Mouse (Mus musculus) lung, embryonic 14.5 days (tissue): ENCODE data around the gene Dcbld1. TPM values are rescaled to one million over a fixed set of nuclear protein-coding genes. Genes with fewer than 3 reads are reported as not detected.
A peak's percentile ranks its signal among the peaks of the same experiment; 100 is the strongest.

Source experiments
- ATAC-seq: fragments of 200-750 bp; cut with Nextera tagmentation; 2 replicates; pipeline ENCODE4 v1.8.0; 2017; ENCODE audit warnings: mild to moderate bottlenecking, moderate TSS enrichment, moderate library complexity; ENCODE audit not compliant: insufficient read depth
- DNase-seq: peaks from one replicate; pipeline ENCODE4 v3.0.0-alpha.2; 2015
- H3K27ac ChIP-seq: fragments of 300-500 bp; sonication (generic); 2 replicates; pipeline ENCODE4 v1.5.1; 2014; ENCODE audit warnings: low read depth, mild to moderate bottlenecking, moderate library complexity
- H3K27me3 ChIP-seq: fragments of 300-500 bp; sonication (generic); 2 replicates; pipeline ENCODE4 v1.6.1; 2014; ENCODE audit warnings: low read length, control low read depth; ENCODE audit not compliant: insufficient read depth
- H3K36me3 ChIP-seq: fragments of 300-500 bp; sonication (generic); 2 replicates; pipeline ENCODE4 v1.6.1; 2014; ENCODE audit warnings: control low read depth; ENCODE audit not compliant: insufficient read depth
- H3K4me1 ChIP-seq: fragments of 300-500 bp; sonication (generic); 2 replicates; pipeline ENCODE4 v1.6.1; 2014; ENCODE audit warnings: antibody characterized with exemption, control low read depth; ENCODE audit not compliant: insufficient read depth
- H3K4me2 ChIP-seq: fragments of 300-500 bp; sonication (generic); 2 replicates; pipeline ENCODE4 v1.6.1; 2014; ENCODE audit warnings: mild to moderate bottlenecking
- H3K4me3 ChIP-seq: fragments of 300-500 bp; sonication (generic); 2 replicates; pipeline ENCODE4 v1.5.1; 2014; ENCODE audit warnings: low read depth, low read length
- H3K9ac ChIP-seq: fragments of 300-500 bp; sonication (generic); 2 replicates; pipeline ENCODE4 v1.6.1; 2014
- H3K9me3 ChIP-seq: fragments of 300-500 bp; sonication (generic); 2 replicates; pipeline ENCODE4 v1.6.1; 2016; ENCODE audit warnings: low read depth, low read length, control low read depth
- CTCF ChIP-seq: IDR thresholded peaks from 2 replicates; pipeline ENCODE4 v1.5.1; 2016; ENCODE audit warnings: antibody characterized with exemption, low read depth
- WGBS: fragments of 180-500 bp; shearing (Covaris S2); extraction: QIAGEN DNeasy Blood & Tissue Kit; methylation state at CpG from one replicate; pipeline ENCODE4 v1.1.7; 2014; 5-methylcytosine and 5-hydroxymethylcytosine counted together
- polyA plus RNA-seq: library from polyadenylated mRNA; unstranded; fragments of >200 nt; fragmentation: Nextera tagmentation; extraction: Ambion mirVana; gene quantifications from 2 replicates; pipeline ENCODE4 v1.2.1, GENCODE M21; 2014

Dcbld1 gene
- 23.4 and 24.5 TPM in 2 replicates for polyA plus RNA-seq

DNA sequence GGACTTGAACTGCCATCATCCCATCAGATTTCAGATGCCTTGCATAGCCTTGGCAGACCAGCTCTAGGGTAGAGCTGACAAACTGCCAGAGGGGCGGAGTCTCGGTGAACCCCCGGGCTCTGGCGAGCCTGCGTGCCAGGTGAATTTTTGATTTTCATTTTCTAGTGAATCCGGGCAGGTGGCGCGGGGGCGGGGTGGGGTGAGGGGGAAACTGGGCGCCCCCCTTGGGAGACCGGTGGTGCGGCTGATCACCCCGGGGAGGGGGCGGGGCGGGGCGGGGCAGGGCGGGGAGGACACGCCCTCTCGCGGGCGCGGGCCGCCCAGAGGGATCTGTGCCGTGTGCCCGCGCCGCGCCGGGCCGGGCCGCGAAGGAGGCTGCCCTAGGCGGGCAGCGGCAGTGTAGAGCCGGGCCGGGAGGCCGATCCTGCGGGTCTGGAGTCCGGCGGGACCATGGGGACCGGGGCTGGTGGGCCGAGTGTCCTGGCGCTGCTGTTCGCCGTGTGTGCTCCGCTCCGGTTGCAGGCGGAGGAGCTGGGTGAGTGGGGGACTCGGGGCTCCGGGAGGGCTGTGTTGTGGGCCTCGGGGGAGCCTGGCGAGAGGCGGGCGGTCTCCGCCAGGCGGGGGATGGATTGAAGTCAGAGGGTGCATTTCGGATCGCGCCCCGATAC lies at the start of gene Dcbld1:
Gene Dcbld1 (plus strand): TSS at position 319 of the 668 bp plus-strand sequence.
- H3K27ac ChIP-seq, result peak within 1 kb of the TSS; percentile 83
- peak within 1 kb of the TSS; percentile 78 for H3K4me3 ChIP-seq
- H3K27me3 ChIP-seq, result no peaks in the 10 kb centered on the region
- WGBS, result under 1% methylated on average over 57 of the region's 60 CpGs
- H3K9ac ChIP-seq, result peak within 1 kb of the TSS; percentile 88
- peak within 1 kb of the TSS; percentile 81 for H3K4me2 ChIP-seq
- H3K9me3 ChIP-seq, result no peaks in the 10 kb centered on the region
- DNase-seq, result peak; percentile 85
- peak; percentile 97 for ATAC-seq
- H3K4me1 ChIP-seq, result 0 out of 2 replicates have a peak, but pooled peaks cover 6% of the 10 kb centered on the region
- no peaks in the 10 kb centered on the region for H3K36me3 ChIP-seq
- TF ChIP-seq CTCF, result no peak

- H3K27me3 ChIP-seq, result no peaks in the 10 kb centered on the region
- no peak for DNase-seq
- H3K4me1 ChIP-seq, result no peaks in the 10 kb centered on the region
- no peak overlapping the region for H3K27ac ChIP-seq
- no peak for ATAC-seq
- H3K36me3 ChIP-seq, result no peaks in the 10 kb centered on the region
- H3K9me3 ChIP-seq, result no peaks in the 10 kb centered on the region
- H3K4me3 ChIP-seq, result no peak overlapping the region
- no peak overlapping the region for H3K4me2 ChIP-seq
- H3K9ac ChIP-seq, result no peak overlapping the region
- no peak for TF ChIP-seq CTCF
- WGBS, result 77% methylated on average over 4 of the region's 4 CpGs
These were observed 47.5 kb upstream of the Dcbld1 start for GRCm38 (mm10) chr10:52185900-52186299.

- Histone ChIP-seq H3K27me3 (no peaks in the 10 kb centered on the region), H3K36me3 (no peaks in the 10 kb centered on the region), H3K9ac (no peak within 1 kb of the TSS), H3K4me2 (no peak within 1 kb of the TSS), H3K4me1 (no peaks in the 10 kb centered on the region), H3K4me3 (no peak within 1 kb of the TSS), H3K27ac (no peak within 1 kb of the TSS), H3K9me3 (no peaks in the 10 kb centered on the region)
- ATAC-seq (no peak), DNase-seq (no peak)
- WGBS, result 60% methylated on average over 7 of the region's 7 CpGs
- TF ChIP-seq CTCF, result no peak
These were observed 38.2 kb upstream of the Dcbld1 start, which contains the start of gene Ros1 for GRCm38 (mm10) chr10:52194957-52195852. Gene Ros1 (minus strand): TSS chr10:52195244.

DNA sequence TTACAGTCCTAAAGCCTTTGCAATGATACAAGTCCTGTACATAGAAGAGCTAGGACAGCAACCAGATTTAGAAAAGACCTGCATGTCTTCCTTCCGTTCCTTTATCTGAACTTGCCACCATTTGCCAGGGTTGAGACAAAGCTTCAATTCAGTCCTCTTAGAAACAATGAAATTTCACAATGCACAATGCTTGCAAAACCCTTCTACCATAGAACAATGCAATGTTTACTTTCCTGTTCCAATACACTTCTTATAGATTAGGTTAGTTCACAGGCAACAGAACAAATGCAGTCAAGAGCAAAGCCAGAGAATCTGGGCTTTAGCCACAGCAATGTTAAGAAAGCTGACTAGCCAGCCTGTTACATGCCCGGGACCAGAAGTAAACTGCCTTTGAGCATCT lies 29.4 kb upstream of the Dcbld1 start:
- Histone ChIP-seq H3K9ac (no peak overlapping the region), H3K27me3 (no peaks in the 10 kb centered on the region), H3K36me3 (no peaks in the 10 kb centered on the region), H3K27ac (no peak overlapping the region), H3K4me1 (no peaks in the 10 kb centered on the region), H3K9me3 (no peaks in the 10 kb centered on the region), H3K4me2 (no peak overlapping the region), H3K4me3 (no peak overlapping the region)
- ATAC-seq, result no peak
- DNase-seq, result no peak
- WGBS, result 73% methylated on average over 2 of the region's 2 CpGs
- TF ChIP-seq CTCF, result no peak

DNA sequence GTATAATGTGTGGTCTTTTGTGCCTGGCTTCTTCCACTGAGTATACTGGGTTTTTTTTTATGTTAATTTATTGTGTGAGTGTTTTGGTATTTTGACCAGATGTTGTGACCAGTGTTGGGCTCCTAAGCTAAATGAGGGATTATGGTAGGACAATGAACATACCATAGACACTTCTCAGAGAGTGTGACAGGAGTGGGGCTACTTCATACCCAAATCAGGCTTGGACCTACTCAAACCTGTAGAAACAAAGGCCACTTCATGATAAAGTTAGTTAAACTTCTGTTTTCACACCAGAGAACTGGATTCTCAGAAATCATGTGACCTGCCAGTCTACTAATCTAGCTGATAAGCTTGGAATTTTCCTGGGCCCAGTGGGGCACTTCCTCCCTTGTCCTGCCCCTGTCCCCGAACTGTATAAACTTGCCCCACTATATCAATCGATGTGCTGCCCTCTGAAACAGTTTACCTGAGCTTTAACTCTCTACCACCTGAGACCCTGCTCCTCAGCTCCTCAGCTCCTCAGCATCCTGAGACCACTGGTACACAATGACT lies 18.1 kb upstream of the Dcbld1 start:
- 0 out of 2 replicates have a peak overlapping the region, but pooled peaks have one; percentile 5 for H3K27ac ChIP-seq
- 19% methylated on average over 2 of the region's 2 CpGs for WGBS
- H3K4me2 ChIP-seq, result no peak overlapping the region
- no peak overlapping the region for H3K4me3 ChIP-seq
- peak; percentile 28 for DNase-seq
- no peak for ATAC-seq
- no peak overlapping the region for H3K9ac ChIP-seq
- H3K4me1 ChIP-seq, result no peaks in the 10 kb centered on the region
- H3K9me3 ChIP-seq, result no peaks in the 10 kb centered on the region
- no peaks in the 10 kb centered on the region for H3K36me3 ChIP-seq
- no peak for TF ChIP-seq CTCF
- no peaks in the 10 kb centered on the region for H3K27me3 ChIP-seq

DNA sequence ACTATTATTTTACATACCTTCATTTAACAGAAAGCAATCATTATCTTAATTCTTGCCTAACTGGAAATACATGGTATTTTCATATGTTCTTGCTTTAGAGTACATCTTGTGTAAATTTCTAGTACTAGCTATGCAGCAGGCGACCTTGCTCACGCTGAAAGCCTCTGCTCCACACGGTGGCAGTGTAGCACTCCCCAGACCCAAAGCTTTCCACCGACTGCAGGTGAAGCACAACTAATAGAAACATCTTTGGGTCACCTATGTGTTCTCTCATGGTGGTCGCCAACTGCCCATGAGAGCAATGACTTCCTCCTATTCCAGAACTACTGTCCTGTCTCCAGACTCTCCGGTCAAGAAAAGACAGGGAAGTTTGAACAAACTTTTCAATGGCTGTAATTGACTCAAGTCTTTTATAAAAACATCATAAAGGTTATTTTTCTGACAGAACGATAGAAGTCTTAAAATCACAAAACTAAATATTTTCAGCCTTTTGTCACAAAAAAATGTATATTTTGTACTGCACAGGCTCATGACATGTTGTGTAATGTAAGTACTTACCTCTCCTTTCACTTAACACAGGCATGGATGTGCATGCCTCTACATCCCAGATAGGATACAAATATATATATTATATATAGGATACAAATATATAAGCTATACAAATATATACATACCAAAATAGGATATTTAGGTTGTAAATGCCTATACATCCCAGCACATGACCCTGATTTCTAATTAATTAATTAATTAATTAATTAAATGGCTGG lies 16.4 kb upstream of the Dcbld1 start:
- Histone ChIP-seq H3K4me2 (no peak overlapping the region), H3K36me3 (no peaks in the 10 kb centered on the region), H3K27ac (no peak overlapping the region), H3K9ac (no peak overlapping the region), H3K27me3 (no peaks in the 10 kb centered on the region), H3K4me1 (no peaks in the 10 kb centered on the region), H3K9me3 (no peaks in the 10 kb centered on the region), H3K4me3 (no peak overlapping the region)
- ATAC-seq (0 out of 2 replicates have a peak, but pooled peaks have one; percentile 30), DNase-seq (peak; percentile 79)
- WGBS, result 23% methylated on average over 7 of the region's 7 CpGs
- peak; percentile 82 for TF ChIP-seq CTCF
